Mouse (Mus musculus): ENCODE data around the gene Bgn.
A peak's percentile ranks its signal among the peaks of the same experiment; 100 is the strongest.

Gene Bgn

DNA sequence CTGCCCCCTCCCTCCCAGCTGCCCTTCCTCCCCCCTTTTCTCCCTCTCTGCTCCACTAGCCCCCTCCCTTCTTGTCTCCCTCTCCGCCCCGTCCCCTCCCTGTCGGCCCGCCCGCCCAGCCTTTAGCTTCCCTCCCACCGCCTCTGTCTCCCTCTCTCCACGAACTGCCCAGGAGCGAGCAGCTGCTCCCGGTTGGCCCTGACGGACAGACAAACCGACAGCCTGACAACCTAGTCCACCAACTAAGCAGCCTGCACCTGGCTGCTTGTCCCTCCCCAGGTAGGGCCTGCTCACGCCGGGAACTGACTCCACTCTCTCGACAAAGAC, at the start of gene Bgn:
Bgn (plus strand) TSS at position 119 of the 327 bp plus-strand sequence.
- DNase-seq (ENCODE audit: low spot score in 2 of 2) = no peak

- DNase-seq (ENCODE audit: low spot score in 2 of 2) = peak; percentile 12 to 36
These were observed 48.1 kb upstream of the Bgn start, which contains the start of gene Trex2 for GRCm38 (mm10) chrX:73435252-73435651. Trex2 (minus strand) TSS chrX:73435344.

- no peak for DNase-seq (ENCODE audit: low spot score in 2 of 2)
These were observed 42.0 kb upstream of the Bgn start for GRCm38 (mm10) chrX:73441428-73441827.

- peak; percentile 28 to 47 for DNase-seq (ENCODE audit: low spot score in 2 of 2)
These were observed 31.5 kb upstream of the Bgn start for GRCm38 (mm10) chrX:73451949-73452348.

DNA sequence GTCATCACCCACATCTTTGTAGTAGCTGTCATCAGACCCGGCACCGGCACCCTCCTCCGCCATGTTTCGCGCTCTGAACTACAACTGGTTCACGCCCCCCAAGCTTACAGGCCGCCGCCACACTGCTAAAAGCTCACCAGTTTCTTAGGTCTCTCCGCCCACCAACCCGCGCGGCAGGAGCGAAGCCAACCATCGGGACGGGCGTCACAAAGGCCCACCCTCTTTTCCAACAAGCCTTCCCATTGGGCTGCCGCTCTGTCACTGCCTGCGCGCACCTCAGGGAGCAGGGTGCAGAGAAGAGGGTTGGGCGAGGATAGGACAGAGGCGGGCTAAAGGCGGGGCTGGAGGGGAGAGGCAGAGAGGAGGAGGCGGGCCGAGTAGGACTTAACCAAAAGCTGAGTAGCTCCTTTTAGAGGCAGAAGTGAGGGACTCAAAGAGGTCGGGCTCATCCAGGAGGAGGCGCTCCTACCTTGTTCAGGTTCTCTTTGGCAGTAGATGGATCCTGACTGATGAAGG, 24.5 kb upstream of the Bgn start, which contains the start of gene Haus7:
Haus7 (minus strand) TSS at position 168 of the 516 bp plus-strand sequence.
- DNase-seq (ENCODE audit: low spot score in 2 of 2) = peak; percentile 77 to 90

DNA sequence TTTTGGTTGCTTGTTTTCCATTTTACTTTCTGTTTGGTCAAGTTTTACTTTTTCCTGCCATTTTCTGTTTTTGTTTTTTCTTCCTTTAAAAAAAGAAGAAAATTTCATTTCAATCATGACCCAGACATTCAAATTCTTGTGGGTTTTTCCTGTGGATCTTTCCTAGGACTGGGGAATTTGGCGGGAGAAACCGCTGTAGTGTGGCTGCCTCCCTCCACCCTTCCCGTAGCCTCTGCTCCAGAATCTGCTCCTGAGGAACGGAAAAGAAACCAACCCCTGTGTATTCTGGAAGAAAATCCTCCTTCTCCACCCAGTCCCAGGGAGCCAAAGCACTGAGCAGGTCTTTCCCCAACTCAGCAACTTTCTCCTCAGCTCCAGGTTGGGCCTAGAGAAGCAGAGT, 22.6 kb upstream of the Bgn start:
- no peak for DNase-seq (ENCODE audit: low spot score in 2 of 2)

DNA sequence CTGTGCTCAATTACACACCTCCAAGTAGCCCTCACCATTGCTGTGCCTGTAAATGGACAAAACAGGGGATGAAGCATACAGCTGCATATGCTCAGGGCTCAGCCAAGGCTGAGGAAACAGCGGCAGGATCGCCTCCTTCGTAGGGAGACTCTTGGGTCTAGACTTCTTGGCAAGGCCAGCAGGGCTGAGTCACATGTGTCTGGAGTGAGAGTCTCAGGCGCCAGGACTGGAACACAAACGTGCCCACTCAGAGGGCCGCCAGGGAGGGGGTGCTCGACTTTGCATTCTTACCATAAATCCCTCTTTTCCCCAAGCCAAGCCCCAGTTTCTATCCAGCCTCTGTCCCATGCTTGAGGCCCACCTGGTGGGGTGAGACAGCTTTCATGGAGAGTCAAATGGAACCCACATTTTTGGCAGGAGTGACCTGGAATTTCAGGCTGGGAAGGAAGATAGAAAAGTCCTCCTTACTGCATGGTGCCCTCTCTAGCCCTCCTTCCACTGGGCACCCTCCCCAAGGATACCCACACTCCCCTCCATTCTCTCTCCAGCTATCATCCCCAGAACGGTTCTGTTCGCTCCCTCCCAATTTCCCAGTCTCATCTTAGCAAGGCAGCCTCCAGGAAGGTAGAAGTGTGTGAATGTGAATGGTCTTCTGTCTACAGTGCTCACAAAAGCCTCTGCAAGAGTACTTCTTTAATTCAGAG, 17.8 kb upstream of the Bgn start:
- DNase-seq (ENCODE audit: low spot score in 2 of 2) = peak in 1 of 2 experiments; percentile 55

DNA sequence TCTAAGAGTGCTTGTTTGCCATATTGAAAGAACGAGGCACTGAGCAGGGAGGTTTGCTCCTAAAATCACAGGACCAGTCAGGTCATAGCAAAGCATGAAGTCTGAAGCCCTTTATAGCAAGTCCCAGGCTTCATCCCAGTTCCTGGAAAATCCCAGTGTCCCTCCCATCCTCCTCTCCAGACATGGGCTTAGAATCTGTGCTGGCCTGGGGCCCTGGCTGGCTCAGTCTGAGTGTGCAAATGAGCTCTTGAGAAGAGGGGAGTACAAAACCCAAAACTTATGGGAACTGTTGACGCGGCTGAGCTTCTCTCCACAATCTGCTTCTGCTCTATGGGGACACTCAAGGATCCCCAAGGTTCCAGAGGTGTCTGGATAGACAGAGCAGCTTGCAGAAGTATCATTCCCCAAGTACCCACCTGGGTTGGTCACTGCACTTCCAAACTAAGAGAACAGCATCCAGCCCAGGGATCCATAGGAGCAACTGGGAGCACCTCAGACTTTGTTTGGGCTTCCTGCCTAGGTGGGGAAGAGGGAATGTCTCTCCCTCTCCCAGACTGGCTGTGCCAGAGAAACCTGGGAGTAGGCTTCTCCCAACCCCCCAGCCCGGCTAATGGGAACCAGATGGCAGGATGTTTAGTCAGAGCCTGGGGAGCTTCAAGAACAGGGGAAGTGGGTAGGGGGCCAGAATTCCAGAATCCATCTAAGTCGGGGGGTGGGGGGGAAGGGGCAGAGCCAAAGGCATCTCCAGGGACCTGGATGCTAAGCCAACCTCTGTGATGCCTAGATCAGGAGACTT, 15.8 kb upstream of the Bgn start:
- DNase-seq (ENCODE audit: low spot score in 2 of 2) = peak in 1 of 2 experiments; percentile 41

GRCm38 (mm10) chrX:73468330-73468729, 15.1 kb upstream of the Bgn start:
- DNase-seq (ENCODE audit: low spot score in 2 of 2) = no peak

- no peak for DNase-seq (ENCODE audit: low spot score in 2 of 2)
These were observed 14.7 kb upstream of the Bgn start for GRCm38 (mm10) chrX:73468752-73469151.

GRCm38 (mm10) chrX:73471764-73472163, 11.6 kb upstream of the Bgn start:
- DNase-seq (ENCODE audit: low spot score in 2 of 2) = no peak

- no peak for DNase-seq (ENCODE audit: low spot score in 2 of 2)
These were observed 8.8 kb upstream of the Bgn start for GRCm38 (mm10) chrX:73474340-73475165.

DNA sequence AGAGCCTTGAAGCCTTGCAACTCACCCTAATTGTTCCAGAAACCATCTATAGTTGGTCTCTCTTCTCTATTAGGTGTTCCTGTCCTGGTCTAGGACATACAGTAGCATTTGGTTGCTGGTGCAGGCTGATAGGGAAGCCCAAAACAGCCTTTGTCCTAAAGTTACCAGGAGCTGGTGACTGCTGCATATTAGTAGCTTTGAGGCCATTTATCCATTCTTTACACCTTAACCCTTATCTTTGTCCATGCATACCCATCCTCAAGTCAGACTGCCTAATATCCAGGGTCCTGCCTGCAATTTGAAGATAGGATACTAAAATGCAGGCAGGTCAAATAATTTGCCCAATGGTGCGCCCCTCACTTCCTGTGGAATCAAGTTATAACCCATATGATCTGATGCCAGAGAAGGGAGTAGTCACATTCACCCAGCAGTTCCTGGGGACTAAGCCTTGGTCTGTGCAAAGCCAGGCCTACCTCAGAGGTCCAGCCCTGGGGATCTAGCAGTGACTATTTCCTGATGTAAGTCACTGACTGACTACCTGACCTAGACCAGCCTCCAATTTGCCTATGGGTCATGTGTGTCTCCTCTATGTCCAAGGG, 7.6 kb upstream of the Bgn start:
- DNase-seq (ENCODE audit: low spot score in 2 of 2) = no peak

GRCm38 (mm10) chrX:73476621-73477020, 6.8 kb upstream of the Bgn start:
- DNase-seq (ENCODE audit: low spot score in 2 of 2) = no peak

DNA sequence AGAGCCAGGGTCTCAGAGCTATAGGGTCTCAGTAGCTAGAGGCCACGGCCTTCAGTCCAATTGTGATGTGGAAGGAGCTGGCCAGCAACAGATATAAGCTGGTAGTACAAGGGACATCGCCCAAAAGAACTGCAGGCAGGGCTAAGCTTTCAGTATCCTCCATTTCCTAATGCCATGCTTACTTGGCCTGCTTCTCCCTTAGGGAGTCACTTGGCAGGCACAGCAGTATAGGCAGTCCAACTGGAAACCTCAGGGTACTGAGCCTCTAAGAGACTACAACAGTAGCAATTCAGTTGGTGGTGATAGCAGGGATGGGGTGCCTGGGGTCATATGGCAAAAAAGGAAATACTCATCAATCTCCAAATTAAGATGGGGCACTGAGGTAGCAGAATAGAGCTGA, 5.9 kb upstream of the Bgn start:
- DNase-seq (ENCODE audit: low spot score in 2 of 2) = no peak

GRCm38 (mm10) chrX:73479656-73480055, 3.7 kb upstream of the Bgn start:
- no peak for DNase-seq (ENCODE audit: low spot score in 2 of 2)

DNA sequence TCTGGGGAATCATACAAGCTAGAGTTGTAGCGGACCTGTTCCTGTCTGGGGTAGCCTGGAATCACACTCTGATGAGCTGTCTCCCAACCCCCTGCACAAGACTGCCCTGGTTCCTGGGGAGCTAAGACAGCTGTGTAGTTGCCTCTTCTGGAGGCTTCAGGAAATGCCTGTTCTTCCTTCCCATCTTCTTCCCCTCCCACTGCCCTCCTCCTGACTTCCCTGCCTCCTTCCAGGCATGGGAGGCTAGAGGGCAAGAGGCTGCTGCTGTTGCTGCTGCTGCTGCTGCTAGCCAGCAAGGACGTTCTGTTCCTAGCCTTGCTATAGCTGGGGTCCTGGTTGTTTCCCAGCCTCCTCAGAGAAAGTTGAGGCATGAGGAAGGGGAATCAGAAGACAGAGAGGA, 3.1 kb upstream of the Bgn start:
- no peak for DNase-seq (ENCODE audit: low spot score in 2 of 2)

DNA sequence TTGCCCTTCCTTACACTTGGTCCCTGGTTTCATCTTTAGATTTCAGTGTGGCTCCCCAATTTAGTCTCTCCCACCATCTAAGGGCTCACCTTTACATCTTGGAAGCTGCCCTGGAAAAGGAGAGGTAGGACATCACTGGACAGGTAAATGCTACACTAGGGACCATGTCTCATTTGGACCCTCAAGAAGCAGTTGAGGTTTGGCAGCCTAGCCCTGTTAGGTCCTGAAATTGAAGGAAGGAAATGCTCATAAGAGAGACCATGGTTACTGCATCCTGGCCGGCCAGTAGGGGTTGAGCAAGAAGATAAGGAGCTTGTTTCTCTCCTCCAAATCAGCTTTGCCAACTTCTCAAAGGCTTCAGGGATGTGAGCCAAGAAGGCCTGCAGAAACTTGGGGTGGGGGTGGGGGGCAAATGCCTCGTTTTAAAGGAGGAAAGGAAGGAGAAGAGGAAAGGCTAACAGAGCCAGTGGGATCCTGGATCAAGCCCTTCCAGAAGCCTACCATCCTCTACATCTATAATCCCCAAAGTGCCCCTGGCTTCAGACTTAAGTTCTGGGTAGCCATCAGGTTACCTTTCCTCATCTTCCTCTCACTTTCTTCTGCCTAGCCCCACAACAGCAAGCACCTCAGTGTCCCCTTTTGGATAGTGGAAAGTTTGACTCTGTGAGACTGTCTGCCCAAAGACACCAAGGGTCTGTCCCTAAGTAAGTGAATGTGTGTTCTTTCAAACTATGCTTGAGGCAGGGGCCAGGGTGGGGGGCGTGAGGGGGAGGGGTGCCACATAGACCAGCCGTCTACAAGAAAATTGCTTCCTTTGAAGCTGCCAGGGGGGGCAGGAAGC, 539 bp upstream of the Bgn start:
- DNase-seq (ENCODE audit: low spot score in 2 of 2) = no peak

GRCm38 (mm10) chrX:73484076-73484475, 674 bp downstream of the Bgn start:
- DNase-seq (ENCODE audit: low spot score in 2 of 2) = no peak

DNA sequence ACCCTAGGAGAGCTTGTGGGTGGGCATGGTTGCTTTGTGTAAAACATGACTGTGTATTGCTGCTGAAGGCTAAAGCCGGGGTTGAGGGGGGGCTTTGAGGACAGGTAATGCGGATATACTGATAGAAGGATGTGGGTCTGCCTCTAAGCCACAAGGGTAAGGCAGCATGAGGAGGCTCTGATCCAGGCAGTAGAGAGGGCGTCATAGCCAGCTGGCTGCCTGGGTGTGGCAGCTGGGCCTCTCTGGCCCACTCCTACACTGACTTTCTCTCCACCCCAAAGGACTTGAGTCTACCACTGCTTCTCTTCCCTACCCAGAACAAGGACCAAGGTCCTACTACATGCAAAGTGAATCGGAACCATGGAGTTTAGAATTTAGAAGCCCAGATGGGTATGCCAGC, 1.5 kb downstream of the Bgn start:
- DNase-seq (ENCODE audit: low spot score in 2 of 2) = no peak

GRCm38 (mm10) chrX:73486920-73487319, 3.5 kb downstream of the Bgn start:
- peak in 1 of 2 experiments; percentile 48 for DNase-seq (ENCODE audit: low spot score in 2 of 2)
